7 mouse cellular contexts compared by ENCODE assay signal in genomic region chr6:124755306-124755705, GRCm38 (mm10). TPM values are rescaled to one million over a fixed set of nuclear protein-coding genes. Genes with fewer than 3 reads are reported as not detected.
A peak's percentile ranks its signal among the peaks of the same experiment; 100 is the strongest.
DNase-seq lines count a peak whose midpoint lies in the region; ATAC-seq and TF ChIP-seq lines count a peak whose summit lies in the region.

No protein-coding gene starts in this region.

- ATAC-seq in lung, postnatal 0 days = no peak
- ATAC-seq in limb, embryonic 12.5 days (ENCODE audit: insufficient number of reproducible peaks, insufficient read depth, low FRiP score, low TSS enrichment, low read depth) = no peak
- ATAC-seq in stomach, embryonic 14.5 days (ENCODE audit: insufficient number of reproducible peaks, insufficient read depth, low FRiP score, low read depth) = no peak

- H3K27me3 ChIP-seq in lung, postnatal 0 days (replicated peaks; ENCODE audit: insufficient read depth, low read length) = no peaks in the 10 kb centered on the region
- H3K27me3 ChIP-seq in forebrain, embryonic 10.5 days (ENCODE audit: poor library complexity, severe bottlenecking) = no peaks in the 10 kb centered on the region
- peaks cover 5% of the 10 kb centered on the region for H3K27me3 ChIP-seq in limb, embryonic 12.5 days
- no peaks in the 10 kb centered on the region for H3K27me3 ChIP-seq in stomach, embryonic 14.5 days (ENCODE audit: control insufficient read depth, insufficient read depth, low read length)

- no peak for TF ChIP-seq EP300 in lung, postnatal 0 days (IDR thresholded peaks at IDR 0.05)

- H3K27ac ChIP-seq in lung, postnatal 0 days (ENCODE audit: low read length) = peak overlapping the region; percentile 97
- H3K27ac ChIP-seq in forebrain, embryonic 10.5 days = peak overlapping the region; percentile 99
- H3K27ac ChIP-seq in limb, embryonic 12.5 days = peak overlapping the region; percentile 99
- H3K27ac ChIP-seq in stomach, embryonic 14.5 days (ENCODE audit: low read length) = peak overlapping the region; percentile 98; the same call in 1 of the 2 replicates

- H3K9me3 ChIP-seq in lung, postnatal 0 days (ENCODE audit: low read length) = no peaks in the 10 kb centered on the region
- H3K9me3 ChIP-seq in forebrain, embryonic 10.5 days = no peaks in the 10 kb centered on the region
- no peaks in the 10 kb centered on the region for H3K9me3 ChIP-seq in limb, embryonic 12.5 days
- H3K9me3 ChIP-seq in stomach, embryonic 14.5 days (ENCODE audit: control insufficient read depth, low read depth, low read length) = no peaks in the 10 kb centered on the region

- H3K4me1 ChIP-seq in lung, postnatal 0 days (ENCODE audit: insufficient read depth, low read depth, low read length) = peaks cover 20% of the 10 kb centered on the region
- H3K4me1 ChIP-seq in forebrain, embryonic 10.5 days = peaks cover 54% of the 10 kb centered on the region
- peaks cover 50% of the 10 kb centered on the region for H3K4me1 ChIP-seq in limb, embryonic 12.5 days (replicated peaks)
- peaks cover 37% of the 10 kb centered on the region; the same call in 1 of the 2 replicates for H3K4me1 ChIP-seq in stomach, embryonic 14.5 days (ENCODE audit: control insufficient read depth, insufficient read depth, low read length)

- peak; percentile 58 for DNase-seq in lung, postnatal 0 days (ENCODE audit: low spot score)
- no peak for DNase-seq in lung, postnatal 10 days
- DNase-seq in forebrain, embryonic 10.5 days (ENCODE audit: extremely low spot score, low spot score) = no peak
- no peak for DNase-seq in left cerebral cortex, adult 9 months (ENCODE audit: low spot score in 2 of 2)
- no peak for DNase-seq in kidney, postnatal 25 days

- H3K36me3 ChIP-seq in lung, postnatal 0 days (ENCODE audit: insufficient read depth, low read length) = no peaks in the 10 kb centered on the region
- H3K36me3 ChIP-seq in forebrain, embryonic 10.5 days (replicated peaks) = peaks cover 33% of the 10 kb centered on the region
- H3K36me3 ChIP-seq in limb, embryonic 12.5 days = peaks cover 9% of the 10 kb centered on the region; the same call in 1 of the 2 replicates
- 0 out of 2 replicates have a peak, but pooled peaks cover 8% of the 10 kb centered on the region for H3K36me3 ChIP-seq in stomach, embryonic 14.5 days (ENCODE audit: control insufficient read depth, insufficient read depth, low read length)

- TF ChIP-seq CTCF in lung, postnatal 0 days (IDR thresholded peaks at IDR 0.05) = no peak

- H3K4me2 ChIP-seq in lung, postnatal 0 days (replicated peaks; ENCODE audit: low read depth, low read length) = peak overlapping the region; percentile 64
- H3K4me2 ChIP-seq in limb, embryonic 12.5 days = peak overlapping the region; percentile 87
- H3K4me2 ChIP-seq in stomach, embryonic 14.5 days (replicated peaks; ENCODE audit: low read depth, low read length) = peak overlapping the region; percentile 83

- WGBS in lung, postnatal 0 days = 6% methylated on average over 3 of the region's 3 CpGs
- 3% methylated on average over 3 of the region's 3 CpGs for WGBS in forebrain, embryonic 10.5 days
- 0% methylated on average over 3 of the region's 3 CpGs for WGBS in limb, embryonic 12.5 days
- 5% methylated on average over 3 of the region's 3 CpGs for WGBS in stomach, embryonic 14.5 days

- peak overlapping the region; percentile 86 for H3K9ac ChIP-seq in lung, postnatal 0 days (replicated peaks; ENCODE audit: low read depth)
- H3K9ac ChIP-seq in limb, embryonic 12.5 days (replicated peaks) = peak overlapping the region; percentile 96
- H3K9ac ChIP-seq in stomach, embryonic 14.5 days (replicated peaks; ENCODE audit: low read depth, low read length) = peak overlapping the region; percentile 97

- peak overlapping the region; percentile 93 for H3K4me3 ChIP-seq in lung, postnatal 0 days (ENCODE audit: low read depth, low read length)
- peak overlapping the region; percentile 91 for H3K4me3 ChIP-seq in forebrain, embryonic 10.5 days
- H3K4me3 ChIP-seq in limb, embryonic 12.5 days (replicated peaks) = peak overlapping the region; percentile 89
- H3K4me3 ChIP-seq in stomach, embryonic 14.5 days (ENCODE audit: low read depth, low read length) = peak overlapping the region; percentile 85

RNA-seq across cellular contexts. Expression of gene Gm45234, which starts 0.5 kb away (rescaled TPM):
- not detected in 2 replicates for polyA plus RNA-seq in lung, postnatal 0 days (2015; fragmentation: Nextera tagmentation; extraction: Ambion mirVana)
- polyA plus RNA-seq in forebrain, embryonic 10.5 days (2016; fragmentation: Nextera tagmentation; extraction: Ambion mirVana) = not detected in 2 replicates
- not detected in 2 replicates for polyA plus RNA-seq in limb, embryonic 12.5 days (2016; fragmentation: Nextera tagmentation; extraction: Ambion mirVana)
- polyA plus RNA-seq in stomach, embryonic 14.5 days (2014; fragmentation: Nextera tagmentation; extraction: Ambion mirVana) = not detected in 2 replicates

RNA-seq across cellular contexts. Expression of gene Atn1, which starts 1.0 kb away (rescaled TPM):
- polyA plus RNA-seq in lung, postnatal 0 days (2015; fragmentation: Nextera tagmentation; extraction: Ambion mirVana) = 9.6 and 11.2 TPM in 2 replicates
- polyA plus RNA-seq in forebrain, embryonic 10.5 days (2016; fragmentation: Nextera tagmentation; extraction: Ambion mirVana) = 12.5 and 14.2 TPM in 2 replicates
- polyA plus RNA-seq in limb, embryonic 12.5 days (2016; fragmentation: Nextera tagmentation; extraction: Ambion mirVana) = 17.1 and 17.4 TPM in 2 replicates
- 15.0 and 18.5 TPM in 2 replicates for polyA plus RNA-seq in stomach, embryonic 14.5 days (2014; fragmentation: Nextera tagmentation; extraction: Ambion mirVana)

RNA-seq across cellular contexts. Expression of gene Grcc10, which starts 14.1 kb away (rescaled TPM):
- polyA plus RNA-seq in lung, postnatal 0 days (2015; fragmentation: Nextera tagmentation; extraction: Ambion mirVana) = 332 and 367 TPM in 2 replicates
- polyA plus RNA-seq in forebrain, embryonic 10.5 days (2016; fragmentation: Nextera tagmentation; extraction: Ambion mirVana) = 397 and 415 TPM in 2 replicates
- 479 and 511 TPM in 2 replicates for polyA plus RNA-seq in limb, embryonic 12.5 days (2016; fragmentation: Nextera tagmentation; extraction: Ambion mirVana)
- 445 and 505 TPM in 2 replicates for polyA plus RNA-seq in stomach, embryonic 14.5 days (2014; fragmentation: Nextera tagmentation; extraction: Ambion mirVana)

RNA-seq across cellular contexts. Expression of gene Eno2, which starts 14.2 kb away (rescaled TPM):
- polyA plus RNA-seq in lung, postnatal 0 days (2015; fragmentation: Nextera tagmentation; extraction: Ambion mirVana) = 1.2 and 1.5 TPM in 2 replicates
- polyA plus RNA-seq in forebrain, embryonic 10.5 days (2016; fragmentation: Nextera tagmentation; extraction: Ambion mirVana) = 4.0 and 4.4 TPM in 2 replicates
- 4.8 TPM in 2 replicates for polyA plus RNA-seq in limb, embryonic 12.5 days (2016; fragmentation: Nextera tagmentation; extraction: Ambion mirVana)
- 9.5 and 9.7 TPM in 2 replicates for polyA plus RNA-seq in stomach, embryonic 14.5 days (2014; fragmentation: Nextera tagmentation; extraction: Ambion mirVana)

RNA-seq across cellular contexts. Expression of gene Ptpn6, which starts 16.8 kb away (rescaled TPM):
- polyA plus RNA-seq in lung, postnatal 0 days (2015; fragmentation: Nextera tagmentation; extraction: Ambion mirVana) = 24.0 and 27.8 TPM in 2 replicates
- polyA plus RNA-seq in forebrain, embryonic 10.5 days (2016; fragmentation: Nextera tagmentation; extraction: Ambion mirVana) = 4.8 and 5.2 TPM in 2 replicates
- polyA plus RNA-seq in limb, embryonic 12.5 days (2016; fragmentation: Nextera tagmentation; extraction: Ambion mirVana) = 6.0 and 6.4 TPM in 2 replicates
- polyA plus RNA-seq in stomach, embryonic 14.5 days (2014; fragmentation: Nextera tagmentation; extraction: Ambion mirVana) = 13.7 and 15.3 TPM in 2 replicates
